Mouse (Mus musculus) brain, embryonic 14.5 days (tissue): ENCODE results near the gene Skp2.

Experiments used
- CTCF ChIP-seq: fragments of 200-500 bp; IDR thresholded peaks from 2 replicates; pipeline ENCODE4 v1.5.1; 2012; ENCODE audit warnings: inconsistent platforms, mild to moderate bottlenecking, moderate library complexity, borderline replicate concordance; ENCODE audit not compliant: insufficient read depth, insufficient read length; ENCODE audit errors: extremely low read depth
- POLR2A ChIP-seq: fragments of 200-500 bp; IDR thresholded peaks from 2 replicates; pipeline ENCODE4 v1.6.1; 2012; ENCODE audit warnings: mild to moderate bottlenecking, inconsistent platforms, borderline replicate concordance; ENCODE audit not compliant: poor library complexity, insufficient read depth, insufficient read length, severe bottlenecking; ENCODE audit errors: extremely low read depth

GRCm38 (mm10) chr15:9082753-9083152 is 72.5 kb downstream of the Skp2 start:
- TF ChIP-seq POLR2A = no peak
- no peak for TF ChIP-seq CTCF
